Mouse (Mus musculus): Measurements from ENCODE around the gene D630045J12Rik.

The D630045J12Rik gene

DNA sequence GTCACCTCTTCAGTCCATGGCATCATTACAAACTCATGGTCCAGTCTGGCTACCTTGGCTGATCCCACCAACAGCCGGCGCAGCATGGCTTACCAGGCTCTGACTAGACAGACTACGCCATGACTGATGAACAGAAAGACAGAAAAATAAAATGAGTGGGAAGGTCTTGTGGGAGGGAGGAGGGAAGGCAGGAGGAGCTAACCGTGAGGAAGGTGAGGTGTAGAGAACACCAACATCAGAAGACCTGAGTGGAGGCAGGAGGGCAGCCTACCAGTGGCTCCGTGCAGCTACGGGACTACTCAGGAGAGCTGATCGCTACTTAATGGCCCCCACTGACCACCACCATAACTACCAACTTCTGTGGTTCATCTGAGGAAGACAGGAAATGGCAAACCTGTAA lies 60.9 kb downstream of the D630045J12Rik start:
- DNase-seq (ENCODE audit: low spot score): no peak

DNA sequence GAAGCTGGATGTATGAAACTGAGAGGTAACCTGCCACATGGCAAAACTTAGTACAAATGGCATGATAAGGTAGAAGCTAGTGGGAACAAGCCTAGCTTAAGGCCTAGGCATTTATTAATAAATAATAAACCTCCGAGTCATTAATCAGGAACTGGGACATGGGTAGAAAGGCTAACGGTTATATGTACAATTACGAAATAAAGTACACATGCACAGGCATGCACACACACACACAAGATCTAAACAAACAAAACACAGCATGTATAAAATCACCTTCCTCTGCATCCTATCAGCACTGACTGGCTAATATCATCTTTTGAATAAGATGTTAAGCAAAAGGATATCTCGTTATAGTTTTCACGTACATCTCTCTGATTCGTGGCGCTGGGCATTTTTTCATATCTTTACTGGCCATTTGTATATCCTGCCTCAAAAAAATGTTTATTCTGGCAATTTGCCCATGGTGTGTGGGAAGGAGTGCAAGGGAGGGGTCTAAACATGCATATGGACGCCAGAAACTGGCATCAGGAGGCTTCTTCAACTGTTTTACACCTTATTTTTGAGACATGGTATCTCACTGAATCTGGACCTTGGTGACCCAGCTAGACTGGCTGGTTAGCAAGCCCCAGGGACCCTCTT lies 67.4 kb downstream of the D630045J12Rik start:
- no peak for DNase-seq (ENCODE audit: low spot score)

DNA sequence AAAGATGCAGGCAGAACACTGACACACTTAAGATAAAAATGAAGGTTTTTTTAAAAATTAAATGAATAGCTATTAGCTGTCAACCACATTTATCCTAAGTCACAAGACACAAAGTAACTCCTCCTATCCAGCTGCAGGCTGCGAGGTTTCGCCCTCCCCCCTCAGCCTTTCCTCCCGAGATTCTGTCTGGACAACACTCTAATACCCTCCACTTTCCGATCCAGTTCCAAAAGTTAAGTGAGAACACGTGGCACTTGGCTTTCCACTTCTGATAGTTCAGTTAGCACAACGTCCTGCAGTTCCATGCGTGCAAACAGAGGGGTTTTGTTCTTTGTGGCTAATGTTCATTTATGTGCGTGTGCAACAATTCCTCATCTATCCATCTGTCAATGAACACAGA lies 69.0 kb downstream of the D630045J12Rik start:
- DNase-seq (ENCODE audit: low spot score): no peak

DNA sequence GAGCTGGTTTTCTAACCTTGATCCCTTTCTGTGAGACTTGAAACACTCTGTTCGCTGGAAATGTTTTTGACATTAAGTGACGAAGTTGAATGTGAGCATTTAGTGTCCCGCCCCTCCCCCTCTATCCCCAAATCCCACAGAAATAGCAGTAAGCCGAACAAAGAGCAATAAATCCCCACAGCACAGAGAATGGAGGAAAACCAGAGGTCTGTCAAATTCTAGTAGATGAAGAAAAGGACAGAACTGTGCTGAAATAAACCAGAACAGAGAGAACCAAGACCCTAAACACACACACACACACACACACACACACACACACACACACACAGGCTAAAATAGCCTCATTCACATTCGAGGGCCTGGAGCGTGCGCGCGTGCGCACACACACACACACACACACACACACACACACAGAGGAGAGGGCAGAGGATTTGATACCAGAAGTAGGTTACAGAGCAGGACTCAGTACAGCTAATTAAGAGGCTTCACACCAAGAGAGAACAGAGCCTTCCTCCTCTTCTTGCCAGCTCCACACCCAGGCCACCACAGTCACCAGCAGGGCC lies 72.0 kb downstream of the D630045J12Rik start:
- no peak for DNase-seq (ENCODE audit: low spot score)

DNA sequence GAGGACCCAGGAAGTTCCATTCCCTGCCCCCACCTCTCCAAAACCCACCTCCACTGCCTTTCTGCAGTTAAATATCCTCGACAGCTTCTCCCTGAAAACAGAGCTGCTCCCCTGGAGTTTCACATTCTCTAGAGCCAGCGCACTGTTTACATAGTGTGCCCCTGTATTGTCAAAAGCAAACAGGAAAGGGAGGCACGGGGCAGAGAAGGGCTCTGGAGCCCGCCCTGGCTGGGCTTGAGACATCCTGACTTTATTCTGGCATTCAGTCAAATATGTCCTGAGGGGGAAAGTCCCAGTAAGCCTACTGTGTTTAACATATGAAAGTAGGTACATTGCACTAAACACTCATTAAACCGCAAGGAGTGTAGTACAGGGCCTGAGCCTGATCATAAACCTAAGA lies 73.1 kb downstream of the D630045J12Rik start:
- no peak for DNase-seq (ENCODE audit: low spot score)

DNA sequence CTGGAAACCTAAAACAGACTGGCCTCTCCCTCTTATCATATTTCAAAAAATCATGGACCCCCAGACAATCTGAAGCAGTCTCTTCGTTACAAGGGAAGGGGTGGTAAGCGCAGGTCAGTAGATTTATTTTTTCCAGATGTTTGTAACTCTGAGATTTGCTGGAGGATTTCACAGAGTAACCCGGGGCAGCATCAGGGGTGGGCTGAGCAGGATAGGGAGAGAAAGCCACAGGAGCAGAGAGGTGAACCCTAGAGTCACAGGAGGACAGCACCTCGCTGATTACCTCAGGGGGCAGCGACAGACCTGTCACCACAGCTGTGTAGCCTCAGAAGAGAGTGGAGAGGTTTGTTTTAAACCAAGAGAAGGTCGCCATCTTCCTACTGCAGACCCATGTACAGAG lies 88.4 kb downstream of the D630045J12Rik start:
- no peak for DNase-seq (ENCODE audit: low spot score)

DNA sequence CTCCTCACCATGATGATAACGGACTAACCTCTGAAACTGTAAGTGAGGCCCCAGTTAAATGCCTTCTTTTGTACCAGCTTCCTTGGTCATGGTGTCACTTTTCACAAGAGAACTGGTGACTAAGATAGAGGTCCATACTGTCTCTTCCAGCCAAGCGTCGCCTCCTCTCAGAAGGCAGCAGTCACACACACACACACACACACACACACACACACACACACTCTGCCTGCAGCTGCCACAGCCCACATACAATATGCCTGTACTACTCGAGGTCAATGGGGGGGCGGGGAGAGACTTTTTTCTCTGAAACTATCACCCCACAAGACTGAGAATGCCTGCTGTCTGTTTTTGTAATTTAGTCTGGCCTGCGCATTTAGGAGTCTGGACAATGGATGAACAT lies 89.1 kb downstream of the D630045J12Rik start:
- DNase-seq (ENCODE audit: low spot score): no peak

DNA sequence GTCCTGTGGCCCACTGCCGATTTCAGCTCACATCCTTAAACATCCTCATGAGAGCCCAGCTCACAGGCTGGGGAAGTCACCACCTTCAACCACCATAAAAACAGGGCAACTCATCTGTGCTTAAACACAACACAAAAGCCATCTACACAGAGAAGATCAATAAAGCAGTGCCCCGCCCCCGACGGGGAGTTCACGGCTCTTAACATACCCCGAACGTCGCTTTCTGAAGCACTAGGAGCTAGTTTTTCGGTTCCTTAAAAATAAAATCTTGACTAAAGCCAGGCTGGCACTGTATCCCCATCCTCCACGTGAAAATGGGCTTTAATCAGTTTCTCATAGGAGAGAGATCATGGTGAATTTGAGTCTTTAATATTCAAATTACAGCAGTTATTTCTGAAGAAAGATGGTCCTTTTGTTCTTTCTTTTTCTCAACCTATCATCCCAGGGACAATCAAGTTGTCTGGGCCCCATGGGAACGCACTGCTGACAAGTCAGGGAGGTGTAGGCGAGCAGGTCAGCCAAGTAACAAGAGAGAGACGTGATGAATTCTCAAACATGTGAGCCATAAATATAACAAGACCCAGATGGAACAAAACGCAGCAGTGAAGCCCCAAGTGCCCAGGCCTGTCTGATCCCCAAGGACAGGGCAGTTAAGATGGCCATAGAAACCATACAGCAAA lies 90.8 kb downstream of the D630045J12Rik start:
- DNase-seq (ENCODE audit: low spot score): no peak

DNA sequence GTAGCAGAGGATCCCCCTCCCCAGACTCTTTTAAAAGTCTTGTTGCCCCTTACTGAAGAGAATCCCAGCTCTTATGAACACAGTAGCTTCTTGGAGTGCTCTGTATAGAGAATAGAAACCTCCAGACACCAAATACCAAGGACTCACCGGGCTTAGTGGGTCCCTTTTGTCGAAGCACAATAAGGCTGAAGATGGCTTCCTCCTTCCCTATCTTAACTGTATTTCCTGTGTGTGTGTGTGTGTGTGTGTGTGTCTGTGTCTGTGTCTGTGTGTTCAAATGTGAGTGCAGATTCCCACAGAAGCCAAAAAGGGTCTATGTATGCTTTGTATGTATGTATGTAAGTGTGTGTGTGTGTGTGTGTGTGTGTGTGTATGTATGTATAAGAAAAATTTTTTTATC lies 93.3 kb downstream of the D630045J12Rik start:
- no peak for DNase-seq (ENCODE audit: low spot score)

DNA sequence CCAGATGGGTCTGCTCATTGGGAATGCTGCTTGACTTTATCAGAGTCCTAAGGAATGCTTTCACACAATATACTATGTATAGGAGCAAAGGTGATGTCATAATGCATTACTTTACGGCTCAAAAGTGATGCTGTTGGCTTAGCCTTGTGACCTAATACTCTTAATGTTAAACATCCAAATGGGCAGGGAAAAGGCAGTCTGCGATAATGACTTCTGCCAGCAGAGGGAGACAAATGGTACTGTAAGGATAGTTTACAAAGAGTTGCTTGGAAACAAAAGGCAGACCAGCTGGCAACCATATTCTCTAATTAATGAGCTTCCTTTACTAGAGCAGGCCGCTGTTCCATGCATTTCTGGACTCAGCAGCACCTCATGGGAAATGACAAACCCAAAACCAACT lies 93.7 kb downstream of the D630045J12Rik start:
- DNase-seq (ENCODE audit: low spot score): peak; percentile 92

DNA sequence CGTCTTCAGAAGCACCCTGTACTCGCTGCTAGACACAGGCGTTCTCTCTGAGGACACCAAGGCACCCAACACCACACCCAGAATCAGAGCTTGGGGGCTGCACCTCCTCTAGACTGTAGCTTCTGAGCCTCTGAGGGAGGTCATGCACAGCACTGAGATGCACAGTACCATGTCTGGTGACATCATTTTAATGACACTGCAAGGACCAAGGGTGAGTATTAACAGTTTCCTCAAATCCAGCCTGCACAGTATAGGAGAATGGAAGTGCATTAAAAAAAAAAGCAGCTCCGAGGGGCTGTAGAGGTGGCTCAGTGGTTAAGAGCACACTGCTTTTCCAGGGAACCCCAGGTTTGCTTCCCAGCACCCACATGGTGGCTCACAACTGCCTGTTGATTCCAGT lies 94.2 kb downstream of the D630045J12Rik start:
- DNase-seq (ENCODE audit: low spot score): no peak

DNA sequence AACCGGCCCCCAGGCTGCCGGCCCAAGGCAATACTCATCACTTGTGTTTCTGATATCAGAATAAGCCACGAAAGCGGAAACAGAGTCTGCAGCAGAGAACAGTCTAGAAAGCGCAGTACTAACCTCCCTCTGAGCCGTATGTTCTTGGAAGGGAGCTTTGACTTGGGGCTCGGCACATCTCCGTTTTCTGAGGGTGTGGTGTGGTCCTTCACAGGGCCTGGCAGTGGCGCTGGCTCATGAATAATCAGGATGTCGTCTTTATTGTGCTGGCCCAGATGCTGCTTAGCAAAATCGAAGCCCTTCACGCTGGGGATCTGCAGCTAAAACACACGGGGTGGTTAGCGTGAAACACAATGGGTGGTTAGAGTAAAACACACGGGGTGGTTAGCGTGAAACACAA lies 95.9 kb downstream of the D630045J12Rik start:
- DNase-seq (ENCODE audit: low spot score): no peak

DNA sequence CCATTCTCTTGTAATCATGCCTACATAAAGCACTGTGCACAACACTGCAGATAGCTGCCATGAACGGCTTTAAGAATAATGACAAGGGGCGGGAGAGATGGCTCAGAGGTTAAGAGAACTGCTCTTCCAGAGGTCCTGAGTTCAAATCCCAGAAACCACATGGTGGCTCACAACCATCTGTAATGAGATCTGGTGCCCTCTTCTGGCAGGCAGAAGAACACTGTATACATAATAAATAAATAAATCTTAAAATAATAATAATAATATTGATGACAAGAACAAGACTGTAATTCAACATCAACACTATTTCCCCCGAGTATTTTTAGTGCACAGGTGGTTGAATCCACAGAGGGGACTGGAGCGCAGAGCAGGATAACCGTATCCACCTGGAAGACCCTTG lies 97.6 kb downstream of the D630045J12Rik start:
- no peak for DNase-seq (ENCODE audit: low spot score)

DNA sequence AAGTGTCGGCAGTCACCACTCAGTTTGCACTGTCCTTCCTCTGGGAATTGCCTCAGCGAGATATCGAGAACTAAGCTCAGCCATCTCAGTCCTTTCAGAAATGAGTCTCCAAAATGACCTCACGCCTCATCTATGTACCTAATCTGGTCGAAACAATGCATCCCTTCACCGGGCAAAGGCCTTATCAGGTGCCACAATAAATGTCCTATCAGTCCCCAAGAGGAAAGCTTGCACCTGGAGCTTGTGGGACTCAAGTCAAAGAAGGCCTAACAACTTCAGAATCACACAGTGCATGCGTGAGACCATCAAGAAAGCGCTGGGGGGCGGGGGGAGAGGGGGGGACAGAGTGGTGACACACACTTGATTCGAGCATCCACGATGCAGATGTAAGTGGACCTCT lies 101.5 kb downstream of the D630045J12Rik start:
- no peak for DNase-seq (ENCODE audit: low spot score)

DNA sequence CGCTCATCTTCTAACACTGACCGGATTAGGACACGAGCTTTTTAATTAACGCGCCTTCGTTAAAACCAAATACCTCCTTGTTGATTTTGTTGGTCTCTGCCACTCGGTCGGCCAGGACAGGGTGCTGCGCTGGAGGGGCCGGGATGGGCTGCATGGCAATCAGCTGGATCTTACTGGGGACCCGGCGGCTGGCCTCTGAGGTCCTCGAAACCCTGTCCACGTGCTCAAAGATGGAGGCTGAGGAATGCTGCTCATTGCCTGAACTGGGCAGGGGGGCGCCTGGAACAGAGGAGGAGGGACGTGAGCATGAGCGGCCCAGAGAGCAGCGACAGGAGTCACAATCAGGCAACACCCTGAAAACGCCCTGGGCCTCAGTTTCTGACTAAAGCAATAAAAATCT lies 104.3 kb downstream of the D630045J12Rik start:
- no peak for DNase-seq (ENCODE audit: low spot score)

DNA sequence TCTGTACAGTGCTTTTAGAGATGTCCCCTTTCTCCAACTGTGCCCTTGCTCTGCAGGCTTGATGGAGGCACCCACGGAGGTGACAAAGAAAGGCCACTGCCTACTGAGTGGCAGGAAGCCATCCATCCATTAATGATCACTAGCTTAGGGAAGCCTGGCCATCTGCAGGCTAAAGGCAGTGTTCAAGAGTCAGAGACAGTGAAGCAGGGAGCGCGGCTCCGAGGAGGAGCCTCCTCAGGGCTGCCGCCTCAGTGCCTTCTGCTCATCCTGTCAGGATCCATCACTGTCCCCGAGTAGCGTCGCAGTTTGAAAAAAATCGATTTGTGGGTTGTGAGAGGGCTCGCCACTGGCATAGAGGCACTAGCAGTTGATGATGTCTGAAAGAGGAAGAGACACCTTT lies 105.2 kb downstream of the D630045J12Rik start:
- DNase-seq (ENCODE audit: low spot score): no peak

DNA sequence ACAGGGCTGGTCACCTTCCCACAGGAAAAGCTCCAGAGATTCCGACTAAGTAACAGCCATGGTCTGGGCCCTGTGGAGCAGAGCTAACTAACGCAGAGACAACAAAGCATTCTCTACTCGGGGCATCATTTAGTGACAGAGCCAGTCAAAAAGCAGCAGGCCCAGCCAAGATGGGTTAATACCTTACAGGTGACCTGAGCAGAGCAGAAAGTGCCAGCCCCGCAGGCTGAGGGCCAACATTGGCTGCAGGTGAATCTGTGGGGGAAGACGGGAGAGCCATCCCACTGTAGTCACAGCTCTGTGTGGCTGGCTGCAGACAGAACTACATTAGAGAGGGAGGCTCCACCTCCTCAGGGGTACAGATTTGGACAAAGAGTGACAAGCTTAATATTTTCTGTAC lies 106.5 kb downstream of the D630045J12Rik start:
- no peak for DNase-seq (ENCODE audit: low spot score)

DNA sequence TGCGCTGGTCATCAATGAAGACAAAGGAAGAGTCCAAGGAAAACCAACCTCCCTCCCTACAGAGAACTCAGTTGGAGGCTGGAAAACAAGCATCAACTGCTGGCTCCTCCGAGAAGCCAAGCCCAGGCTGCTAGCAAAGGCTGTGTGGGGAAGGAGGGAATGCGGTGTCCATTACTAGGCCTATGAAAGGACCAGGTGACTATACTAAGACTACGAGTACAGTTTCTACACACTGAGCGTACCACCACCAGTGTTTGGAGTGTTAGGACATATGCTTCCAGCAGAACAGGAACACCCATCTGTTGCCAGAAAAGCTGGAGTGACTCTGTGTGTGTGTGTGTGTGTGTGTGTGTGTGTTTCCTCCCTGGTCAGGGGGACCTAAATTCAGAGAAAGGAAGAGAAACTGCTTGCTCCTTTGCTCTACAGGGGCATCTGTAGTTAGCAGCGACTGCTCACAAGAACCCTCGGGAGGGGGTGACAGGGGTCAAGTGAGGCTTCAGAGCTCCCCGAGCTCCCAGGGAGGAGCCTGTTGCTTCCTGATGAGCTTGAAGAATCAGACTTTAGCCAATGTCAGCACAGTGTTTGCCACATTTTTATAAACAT lies 108.2 kb downstream of the D630045J12Rik start:
- DNase-seq (ENCODE audit: low spot score): no peak

DNA sequence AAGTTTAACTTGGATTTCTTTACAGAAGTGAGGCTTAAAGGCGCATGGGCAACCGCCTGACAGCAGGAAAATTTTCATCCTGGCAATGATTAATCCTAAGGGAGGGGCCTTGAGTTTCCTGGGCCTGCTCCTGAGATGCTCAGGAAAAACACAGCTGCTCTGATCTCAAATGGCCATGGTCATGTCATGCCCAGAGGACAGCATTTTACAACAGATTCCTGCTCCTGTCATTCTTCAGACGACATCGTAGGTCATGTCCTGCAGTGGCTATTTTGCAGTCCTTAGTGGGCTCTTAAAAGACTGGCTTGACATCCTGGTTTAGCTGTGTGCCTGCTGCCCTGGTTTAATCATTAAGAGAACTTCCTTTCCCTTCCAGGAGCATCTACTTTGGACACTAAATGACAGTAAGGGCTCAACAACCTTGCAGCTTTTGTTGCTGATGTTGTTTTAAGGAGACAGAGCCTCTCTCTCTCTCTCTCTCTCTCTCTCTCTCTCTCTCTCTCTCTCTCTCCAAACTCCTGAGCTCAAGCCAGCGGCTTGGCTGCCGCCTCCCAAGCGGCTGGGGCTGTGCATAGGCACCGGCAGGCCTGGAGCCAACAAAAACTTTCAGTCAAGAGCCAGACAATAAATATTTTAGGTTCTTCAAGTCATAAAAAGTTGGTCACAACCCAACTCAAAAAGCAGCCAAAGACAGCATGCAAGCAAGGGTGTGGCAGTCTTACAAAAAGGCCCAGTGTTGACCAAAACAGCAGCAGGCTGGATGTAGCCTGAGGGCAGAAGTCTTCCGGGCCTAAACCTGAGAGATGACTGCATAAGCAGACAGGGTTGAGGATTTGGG lies 109.4 kb downstream of the D630045J12Rik start:
- no peak for DNase-seq (ENCODE audit: low spot score)

DNA sequence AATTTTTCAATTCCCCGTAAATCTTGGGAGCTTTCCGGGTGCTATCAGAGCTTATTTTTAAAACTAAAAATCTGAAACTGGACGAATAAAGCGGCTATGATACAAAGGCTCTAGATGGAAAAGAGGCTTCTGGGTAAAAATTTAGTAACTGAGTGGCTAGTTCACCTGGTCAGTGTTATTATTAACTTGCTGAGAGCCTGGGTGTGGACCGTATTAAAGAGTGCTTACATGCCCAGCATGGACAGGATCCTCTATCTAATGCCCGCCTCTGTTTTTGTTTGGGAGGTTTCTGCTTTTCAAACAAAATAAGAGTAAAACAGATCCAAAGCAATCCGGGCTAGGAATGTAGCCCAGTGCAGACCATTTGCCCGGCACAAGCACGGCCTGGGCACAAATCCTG lies 113.4 kb downstream of the D630045J12Rik start:
- no peak for DNase-seq (ENCODE audit: low spot score)

DNA sequence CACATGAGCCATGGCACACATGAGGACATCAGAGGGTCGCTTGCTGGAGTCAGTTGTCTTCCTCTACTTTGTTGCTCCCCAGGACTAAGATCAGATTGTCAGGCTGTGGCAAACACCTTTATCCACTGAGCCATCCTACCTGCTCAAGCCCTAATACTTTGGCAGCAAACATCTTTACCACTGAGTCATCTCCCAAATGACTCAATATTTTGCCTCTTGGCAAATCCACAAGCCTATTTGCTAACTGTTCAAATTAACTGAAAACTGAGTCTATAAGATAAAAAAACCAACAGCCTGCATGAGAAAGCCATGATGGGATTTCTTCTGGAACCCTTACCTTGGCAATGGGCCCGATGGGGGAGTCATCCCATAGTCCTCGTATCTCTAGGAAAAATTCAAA lies 114.7 kb downstream of the D630045J12Rik start:
- no peak for DNase-seq (ENCODE audit: low spot score)

DNA sequence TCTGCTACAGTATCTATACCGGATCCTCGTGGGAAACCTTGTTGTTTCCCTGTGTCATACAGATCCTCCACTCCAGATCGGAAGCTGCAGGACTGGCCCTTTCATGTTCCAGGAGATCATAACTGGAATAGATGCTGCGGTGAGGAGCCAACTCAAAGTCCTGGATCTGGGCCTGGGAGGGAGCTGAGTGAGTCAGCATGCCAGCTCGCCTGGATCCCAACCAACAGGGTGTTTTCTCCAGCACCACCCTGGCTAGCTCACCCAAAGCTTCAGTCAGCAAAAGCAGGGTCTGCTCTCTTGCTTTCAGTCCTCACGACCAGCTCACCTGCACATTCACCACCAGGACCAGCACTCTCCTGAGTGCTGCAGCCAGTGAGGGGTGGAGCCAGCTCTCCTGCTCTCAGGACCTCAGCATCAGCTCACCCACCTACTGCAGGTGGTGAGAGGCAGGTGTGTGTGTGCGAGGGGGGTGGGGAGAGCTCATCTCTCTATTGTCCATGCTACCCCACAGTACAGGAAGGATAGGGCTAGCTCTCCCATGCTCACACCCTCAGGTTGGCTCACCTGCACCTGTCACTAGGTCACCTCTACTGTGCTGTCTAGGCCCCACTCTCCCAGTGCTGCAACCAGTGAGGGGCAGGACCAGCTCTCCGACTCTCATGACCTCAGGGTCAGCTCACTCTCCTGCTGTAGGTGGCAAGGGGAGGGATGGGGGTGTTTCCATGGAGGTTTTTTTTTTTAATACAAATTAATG lies 118.8 kb downstream of the D630045J12Rik start:
- peak; percentile 59 for DNase-seq (ENCODE audit: low spot score)

All from MN1 (cell line).